ENCODE assay signal across 10 mouse cellular contexts in genomic region chr12:16584035-16584682, GRCm38 (mm10). TPM values are rescaled to one million over a fixed set of nuclear protein-coding genes. Genes with fewer than 3 reads are reported as not detected.
DNase-seq lines count a peak whose midpoint lies in the region; ATAC-seq and TF ChIP-seq lines count a peak whose summit lies in the region.
"Had no signal": no experiment of that assay in that cellular context is flagged by ENCODE, and none has a peak within 500 bp of the region (broad histone marks: within the 10 kb centered on the region; RNA-seq: fewer than 3 reads in every experiment).

No protein-coding gene starts in this region.

- H3K4me3 ChIP-seq in heart, embryonic 16.5 days (ENCODE audit: low read length): no peak overlapping the region
- H3K4me3 ChIP-seq in heart, adult 2 months: no peak overlapping the region
- H3K4me3 ChIP-seq in brown adipose tissue, adult 24 weeks (ENCODE audit: insufficient read depth, low read depth, low read length): peak overlapping the region; percentile 99
- no peak overlapping the region for H3K4me3 ChIP-seq in lung, embryonic 14.5 days (ENCODE audit: low read depth, low read length)
- H3K4me3 ChIP-seq: limb, embryonic 12.5 days had no signal

- H3K27me3 ChIP-seq in heart, embryonic 16.5 days (ENCODE audit: control insufficient read depth, insufficient read depth, low read length): no peaks in the 10 kb centered on the region
- no peaks in the 10 kb centered on the region for H3K27me3 ChIP-seq in heart, adult 2 months (ENCODE audit: control insufficient read depth, insufficient read depth, low read length)
- H3K27me3 ChIP-seq in lung, embryonic 14.5 days (ENCODE audit: insufficient read depth, low read length): no peaks in the 10 kb centered on the region
- no peaks in the 10 kb centered on the region for H3K27me3 ChIP-seq in splenic B cell, adult 2 months (ENCODE audit: control insufficient read depth, insufficient read depth, low read length, poor library complexity, severe bottlenecking)
- H3K27me3 ChIP-seq: limb, embryonic 12.5 days had no signal

- intact Hi-C loops in heart, adult 2 months (cut with DNase I): no loop called here

- H3K9me3 ChIP-seq in heart, embryonic 16.5 days (replicated peaks; ENCODE audit: control insufficient read depth, low read length): no peaks in the 10 kb centered on the region
- H3K9me3 ChIP-seq in lung, embryonic 14.5 days (ENCODE audit: low read depth, low read length): no peaks in the 10 kb centered on the region
- H3K9me3 ChIP-seq: limb, embryonic 12.5 days had no signal

- peak overlapping the region; percentile 6; the same call in 1 of the 2 replicates for H3K27ac ChIP-seq in heart, embryonic 16.5 days (ENCODE audit: low read length)
- no peak overlapping the region for H3K27ac ChIP-seq in heart, adult 2 months
- H3K27ac ChIP-seq in brown adipose tissue, adult 24 weeks (replicated peaks; ENCODE audit: low read depth, low read length): peak overlapping the region; percentile 63
- no peak overlapping the region for H3K27ac ChIP-seq in lung, embryonic 14.5 days (ENCODE audit: low read depth)
- H3K27ac ChIP-seq: limb, embryonic 12.5 days had no signal

- H3K79me2 ChIP-seq in heart, adult 2 months (replicated peaks; ENCODE audit: control insufficient read depth, insufficient read depth, low read length): no peaks in the 10 kb centered on the region; the same call in 1 of the 2 replicates

- DNase-seq in heart, adult 2 months: no peak
- DNase-seq in lung, embryonic 14.5 days: peak; percentile 47
- DNase-seq in splenic B cell, adult 2 months (ENCODE audit: low read depth, low spot score): peak; percentile 50
- DNase-seq in frontal cortex, postnatal 25 days (ENCODE audit: low spot score in 2 of 2): no peak
- DNase-seq in cerebellum, adult 11 months: no peak
- DNase-seq in left cerebral cortex, adult 11 months (ENCODE audit: low spot score): no peak
- DNase-seq: cerebellum, adult 2 months had no signal

- H3K36me3 ChIP-seq in heart, embryonic 16.5 days (ENCODE audit: control insufficient read depth, insufficient read depth): no peaks in the 10 kb centered on the region
- H3K36me3 ChIP-seq in heart, adult 2 months (ENCODE audit: control insufficient read depth, insufficient read depth, low read length): peaks cover 4% of the 10 kb centered on the region
- no peaks in the 10 kb centered on the region for H3K36me3 ChIP-seq in lung, embryonic 14.5 days (ENCODE audit: insufficient read depth)
- no peaks in the 10 kb centered on the region for H3K36me3 ChIP-seq in splenic B cell, adult 2 months (ENCODE audit: control insufficient read depth, insufficient read depth, low read length, poor library complexity, severe bottlenecking)

- TF ChIP-seq POLR2A in heart, adult 2 months (IDR thresholded peaks at IDR 0.05; ENCODE audit: insufficient read depth, low read depth, low read length): no peak

- peaks cover 26% of the 10 kb centered on the region for H3K4me1 ChIP-seq in heart, embryonic 16.5 days (ENCODE audit: control insufficient read depth, insufficient read depth, low read length)
- peaks cover 12% of the 10 kb centered on the region for H3K4me1 ChIP-seq in heart, adult 2 months (ENCODE audit: control insufficient read depth, insufficient read depth, low read length)
- H3K4me1 ChIP-seq in brown adipose tissue, adult 24 weeks (ENCODE audit: control insufficient read depth, insufficient read depth, insufficient read length, low read length): peaks cover 6% of the 10 kb centered on the region
- peaks cover 4% of the 10 kb centered on the region; the same call in 1 of the 2 replicates for H3K4me1 ChIP-seq in lung, embryonic 14.5 days (ENCODE audit: insufficient read depth)

- TF ChIP-seq EP300 in heart, adult 2 months (IDR thresholded peaks at IDR 0.05; ENCODE audit: insufficient read depth, low read depth, low read length): no peak

- no peak for TF ChIP-seq CTCF in heart, adult 2 months (IDR thresholded peaks at IDR 0.05)
- no peak for TF ChIP-seq CTCF in lung, embryonic 14.5 days (IDR thresholded peaks at IDR 0.05; ENCODE audit: low read depth)

- ATAC-seq in heart, embryonic 16.5 days (replicated peaks; ENCODE audit: extremely low read depth, insufficient read depth, low FRiP score): no peak
- no peak for ATAC-seq in lung, embryonic 14.5 days (ENCODE audit: insufficient read depth)

- no peak overlapping the region for H3K9ac ChIP-seq in heart, embryonic 16.5 days (ENCODE audit: low read length)
- no peak overlapping the region for H3K9ac ChIP-seq in heart, adult 2 months (ENCODE audit: low read depth, low read length)
- H3K9ac ChIP-seq in lung, embryonic 14.5 days: no peak overlapping the region
- H3K9ac ChIP-seq: limb, embryonic 12.5 days had no signal

- peak overlapping the region; percentile 3; the same call in 1 of the 2 replicates for H3K4me2 ChIP-seq in heart, embryonic 16.5 days (ENCODE audit: low read depth, low read length)
- no peak overlapping the region for H3K4me2 ChIP-seq in lung, embryonic 14.5 days
- H3K4me2 ChIP-seq: limb, embryonic 12.5 days had no signal

- 32% methylated on average over 14 of the region's 14 CpGs for whole genome bisulfite sequencing in heart, embryonic 16.5 days
- 30% methylated on average over 14 of the region's 14 CpGs for whole genome bisulfite sequencing in heart, adult 2 months
- WGBS in lung, embryonic 14.5 days: 35% methylated on average over 14 of the region's 14 CpGs

RNA-seq across cellular contexts. Expression of gene Lpin1, which starts 26.6 kb away (rescaled TPM):
- polyA plus RNA-seq in heart, embryonic 16.5 days (2015; fragmentation: Nextera tagmentation; extraction: Ambion mirVana): 7.5 and 8.3 TPM in 2 replicates
- 100 to 1,000 TPM; 160 to 171 TPM for total RNA-seq in heart, adult 2 months (2021)
- 96.8 and 110 TPM in 2 replicates for polyA plus RNA-seq in heart, adult 2 months (2012; rRNA removed)
- 258 and 314 TPM in 2 replicates for polyA plus RNA-seq in brown adipose tissue, adult 24 weeks (2012; ENCODE audit: insufficient read depth, insufficient read length, missing spikeins)
- polyA plus RNA-seq in lung, embryonic 14.5 days (2014; fragmentation: Nextera tagmentation; extraction: Ambion mirVana): 4.0 and 4.6 TPM in 2 replicates

Comparison
In these comparisons a context has a peak if more than half of its experiments do, and no peak if none do; other contexts are left out.
1. H3K27ac ChIP-seq: peak in heart, embryonic 16.5 days (single experiment) and brown adipose tissue, adult 24 weeks (single experiment); none in heart, adult 2 months (single experiment) and lung, embryonic 14.5 days (single experiment).
2. RNA of gene Lpin1, which starts 26.6 kb away (polyA plus RNA-seq): 258 to 314 TPM in brown adipose tissue, adult 24 weeks and 96.8 to 110 TPM in heart, adult 2 months; 7.5 to 8.3 TPM in heart, embryonic 16.5 days and 4.0 to 4.6 TPM in lung, embryonic 14.5 days; every median in the first group is over 10 times any median in the second.
3. DNase-seq: peak in lung, embryonic 14.5 days (single experiment) and splenic B cell, adult 2 months (single experiment); none in heart, adult 2 months (0 of 2), frontal cortex, postnatal 25 days (0 of 2), cerebellum, adult 11 months (single experiment) and left cerebral cortex, adult 11 months (single experiment).